9 mouse cellular contexts compared by ENCODE assay signal in the genomic region with DNA sequence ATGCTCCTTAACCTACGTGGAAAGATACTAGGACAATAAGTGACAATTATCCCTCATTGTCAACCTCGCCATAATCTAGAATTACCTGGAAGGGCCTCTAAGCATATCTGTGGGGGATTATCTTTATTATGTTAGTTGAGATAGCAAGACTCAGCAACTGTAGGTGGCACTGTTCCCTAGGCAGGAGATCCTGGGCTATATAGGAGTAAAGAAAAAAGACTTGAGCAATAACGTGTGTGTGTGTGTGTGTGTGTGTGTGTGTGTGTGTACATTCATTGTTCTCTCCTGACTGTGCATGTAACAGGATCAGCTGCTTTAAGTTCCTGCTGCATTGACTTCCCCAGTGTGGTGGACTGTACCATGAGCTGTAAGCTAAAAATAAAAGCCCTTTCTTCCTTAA.
DNase-seq lines count a peak whose midpoint lies in the region; ATAC-seq and TF ChIP-seq lines count a peak whose summit lies in the region.
"Had no signal": no experiment of that assay in that cellular context is flagged by ENCODE, and none has a peak within 500 bp of the region (broad histone marks: within the 10 kb centered on the region; RNA-seq: fewer than 3 reads in every experiment).

No protein-coding gene starts in this region.

- H3K27me3 ChIP-seq in midbrain, postnatal 0 days (ENCODE audit: insufficient read depth, low read length): no peaks in the 10 kb centered on the region
- no peaks in the 10 kb centered on the region; the same call in 1 of the 2 replicates for H3K27me3 ChIP-seq in midbrain, embryonic 15.5 days (replicated peaks)
- H3K27me3 ChIP-seq in hindbrain, postnatal 0 days (ENCODE audit: insufficient read depth, low read length): no peaks in the 10 kb centered on the region
- H3K27me3 ChIP-seq: megakaryocyte, embryonic 14.5 days had no signal

- H3K9me3 ChIP-seq in midbrain, postnatal 0 days (ENCODE audit: low read length): no peaks in the 10 kb centered on the region
- H3K9me3 ChIP-seq in midbrain, embryonic 15.5 days: no peaks in the 10 kb centered on the region
- H3K9me3 ChIP-seq in hindbrain, postnatal 0 days (ENCODE audit: low read length): no peaks in the 10 kb centered on the region

- H3K36me3 ChIP-seq in midbrain, postnatal 0 days (ENCODE audit: insufficient read depth, low read length): no peaks in the 10 kb centered on the region
- H3K36me3 ChIP-seq in midbrain, embryonic 15.5 days (replicated peaks): no peaks in the 10 kb centered on the region
- H3K36me3 ChIP-seq in hindbrain, postnatal 0 days (ENCODE audit: insufficient read depth, low read length): no peaks in the 10 kb centered on the region

- peak; percentile 16 for DNase-seq in gastrocnemius, adult 2 months
- no peak for DNase-seq in gastrocnemius, adult 8-10 months (ENCODE audit: low spot score in 2 of 2)
- no peak for DNase-seq in midbrain, postnatal 0 days (ENCODE audit: low spot score)
- DNase-seq in embryo, embryonic 11 days: peak; percentile 2
- peak; percentile 15 for DNase-seq in thymus, postnatal 0 days (ENCODE audit: low spot score)
- no peak for DNase-seq in hindbrain, postnatal 0 days (ENCODE audit: low spot score)
- no peak for DNase-seq in layer of hippocampus, postnatal 10 days (ENCODE audit: low spot score in 2 of 2)

- ATAC-seq in midbrain, postnatal 0 days (ENCODE audit: low FRiP score): no peak
- no peak for ATAC-seq in midbrain, embryonic 15.5 days (replicated peaks)
- no peak for ATAC-seq in hindbrain, postnatal 0 days

- no peak overlapping the region for H3K4me3 ChIP-seq in gastrocnemius, adult 2 months
- no peak overlapping the region for H3K4me3 ChIP-seq in midbrain, postnatal 0 days (ENCODE audit: low read depth, low read length)
- H3K4me3 ChIP-seq in midbrain, embryonic 15.5 days: no peak overlapping the region
- H3K4me3 ChIP-seq in hindbrain, postnatal 0 days (ENCODE audit: low read length): no peak overlapping the region
- H3K4me3 ChIP-seq: megakaryocyte, embryonic 14.5 days had no signal

- H3K27ac ChIP-seq in gastrocnemius, adult 2 months: no peak overlapping the region
- no peak overlapping the region for H3K27ac ChIP-seq in midbrain, postnatal 0 days (ENCODE audit: low read depth, low read length)
- H3K27ac ChIP-seq in midbrain, embryonic 15.5 days: no peak overlapping the region
- no peak overlapping the region for H3K27ac ChIP-seq in hindbrain, postnatal 0 days

- H3K4me2 ChIP-seq in midbrain, postnatal 0 days (ENCODE audit: low read depth, low read length, poor library complexity, severe bottlenecking): no peak overlapping the region
- no peak overlapping the region for H3K4me2 ChIP-seq in midbrain, embryonic 15.5 days
- H3K4me2 ChIP-seq in hindbrain, postnatal 0 days (ENCODE audit: low read depth, low read length): no peak overlapping the region

- 56% methylated on average over 3 of the region's 3 CpGs for WGBS in midbrain, postnatal 0 days
- WGBS in midbrain, embryonic 15.5 days: 64% methylated on average over 3 of the region's 3 CpGs
- 62% methylated on average over 3 of the region's 3 CpGs for WGBS in hindbrain, postnatal 0 days

- no peaks in the 10 kb centered on the region for H3K4me1 ChIP-seq in midbrain, postnatal 0 days (ENCODE audit: insufficient read depth, low read length)
- no peaks in the 10 kb centered on the region for H3K4me1 ChIP-seq in midbrain, embryonic 15.5 days
- no peaks in the 10 kb centered on the region for H3K4me1 ChIP-seq in hindbrain, postnatal 0 days (ENCODE audit: insufficient read depth, low read length)
- H3K4me1 ChIP-seq: megakaryocyte, embryonic 14.5 days had no signal

- no peak overlapping the region for H3K9ac ChIP-seq in midbrain, postnatal 0 days (replicated peaks; ENCODE audit: low read length, poor library complexity, severe bottlenecking)
- H3K9ac ChIP-seq in midbrain, embryonic 15.5 days: no peak overlapping the region
- no peak overlapping the region for H3K9ac ChIP-seq in hindbrain, postnatal 0 days (replicated peaks; ENCODE audit: low read length)

- TF ChIP-seq CTCF in gastrocnemius, adult 2 months (IDR thresholded peaks at IDR 0.05): peak; percentile 38
- peak; percentile 17; the same call in 1 of the 2 replicates for TF ChIP-seq CTCF in midbrain, postnatal 0 days (IDR thresholded peaks at IDR 0.05)
- TF ChIP-seq CTCF in hindbrain, postnatal 0 days (IDR thresholded peaks at IDR 0.05; ENCODE audit: low read depth): no peak

- intact Hi-C loops in gastrocnemius, adult 2 months (cut with DNase I): loop anchor here (2.0 to 10.0 kb wide), 3 partner anchors 67 to 237 kb away; no protein-coding TSS in a partner anchor

Comparison
In these comparisons a context has a peak if more than half of its experiments do, and no peak if none do; other contexts are left out.
1. DNase-seq: peak in gastrocnemius, adult 2 months (single experiment), embryo, embryonic 11 days (single experiment) and thymus, postnatal 0 days (single experiment); none in gastrocnemius, adult 8-10 months (0 of 2), midbrain, postnatal 0 days (single experiment), hindbrain, postnatal 0 days (single experiment) and layer of hippocampus, postnatal 10 days (0 of 2).